Mouse (Mus musculus): ENCODE measurements around the gene Gli1.

The Gli1 gene

GRCm38 (mm10) chr10:127341891-127342639 lies at the start of gene Gli1:
Gene Gli1 (minus strand): TSS chr10:127341974.
- in situ Hi-C loops (cut with MboI; ENCODE audit: low pct_unique_long_range_greater_than_20kb in 1 of 2, low sequenced_read_pairs in 2 of 2, unreplicated experiment in 1 of 2), result no loop called here

GRCm38 (mm10) chr10:127381743-127382134 lies 40.0 kb upstream of the Gli1 start:
- in situ Hi-C loops (cut with MboI; ENCODE audit: low pct_unique_long_range_greater_than_20kb in 1 of 2, low sequenced_read_pairs in 2 of 2, unreplicated experiment in 1 of 2), result no loop called here

- in situ Hi-C loops (cut with MboI; ENCODE audit: low pct_unique_long_range_greater_than_20kb in 1 of 2, low sequenced_read_pairs in 2 of 2, unreplicated experiment in 1 of 2), result no loop called here
These were observed 39.3 kb upstream of the Gli1 start for GRCm38 (mm10) chr10:127380767-127381742.

- in situ Hi-C loops (cut with MboI; ENCODE audit: low pct_unique_long_range_greater_than_20kb in 1 of 2, low sequenced_read_pairs in 2 of 2, unreplicated experiment in 1 of 2), result no loop called here
These were observed 38.5 kb upstream of the Gli1 start, which contains the start of gene R3hdm2 for GRCm38 (mm10) chr10:127380251-127380691. Gene R3hdm2 (plus strand): TSS chr10:127380327.

- in situ Hi-C loops (cut with MboI; ENCODE audit: low pct_unique_long_range_greater_than_20kb in 1 of 2, low sequenced_read_pairs in 2 of 2, unreplicated experiment in 1 of 2), result no loop called here
These were observed 37.9 kb upstream of the Gli1 start for GRCm38 (mm10) chr10:127379654-127380053.

GRCm38 (mm10) chr10:127377700-127378099 lies 35.9 kb upstream of the Gli1 start:
- in situ Hi-C loops (cut with MboI; ENCODE audit: low pct_unique_long_range_greater_than_20kb in 1 of 2, low sequenced_read_pairs in 2 of 2, unreplicated experiment in 1 of 2), result no loop called here

- in situ Hi-C loops (cut with MboI; ENCODE audit: low pct_unique_long_range_greater_than_20kb in 1 of 2, low sequenced_read_pairs in 2 of 2, unreplicated experiment in 1 of 2), result no loop called here
These were observed 29.2 kb upstream of the Gli1 start for GRCm38 (mm10) chr10:127371023-127371422.

GRCm38 (mm10) chr10:127369834-127370820 lies 28.4 kb upstream of the Gli1 start, which contains the start of gene Inhbc:
Gene Inhbc (minus strand): TSS chr10:127370431.
- in situ Hi-C loops (cut with MboI; ENCODE audit: low pct_unique_long_range_greater_than_20kb in 1 of 2, low sequenced_read_pairs in 2 of 2, unreplicated experiment in 1 of 2), result no loop called here

GRCm38 (mm10) chr10:127368273-127368672 lies 26.5 kb upstream of the Gli1 start:
- in situ Hi-C loops (cut with MboI; ENCODE audit: low pct_unique_long_range_greater_than_20kb in 1 of 2, low sequenced_read_pairs in 2 of 2, unreplicated experiment in 1 of 2), result no loop called here

GRCm38 (mm10) chr10:127367116-127367515 lies 25.3 kb upstream of the Gli1 start:
- in situ Hi-C loops (cut with MboI; ENCODE audit: low pct_unique_long_range_greater_than_20kb in 1 of 2, low sequenced_read_pairs in 2 of 2, unreplicated experiment in 1 of 2), result no loop called here

GRCm38 (mm10) chr10:127360714-127361113 lies 18.9 kb upstream of the Gli1 start:
- in situ Hi-C loops (cut with MboI; ENCODE audit: low pct_unique_long_range_greater_than_20kb in 1 of 2, low sequenced_read_pairs in 2 of 2, unreplicated experiment in 1 of 2), result no loop called here

- in situ Hi-C loops (cut with MboI; ENCODE audit: low pct_unique_long_range_greater_than_20kb in 1 of 2, low sequenced_read_pairs in 2 of 2, unreplicated experiment in 1 of 2), result no loop called here
These were observed 13.6 kb upstream of the Gli1 start for GRCm38 (mm10) chr10:127355336-127355735.

GRCm38 (mm10) chr10:127353909-127354895 lies 12.4 kb upstream of the Gli1 start, which contains the start of gene Inhbe:
Gene Inhbe (minus strand): TSS chr10:127354411.
- in situ Hi-C loops (cut with MboI; ENCODE audit: low pct_unique_long_range_greater_than_20kb in 1 of 2, low sequenced_read_pairs in 2 of 2, unreplicated experiment in 1 of 2), result no loop called here

- in situ Hi-C loops (cut with MboI; ENCODE audit: low pct_unique_long_range_greater_than_20kb in 1 of 2, low sequenced_read_pairs in 2 of 2, unreplicated experiment in 1 of 2), result no loop called here
These were observed 11.0 kb upstream of the Gli1 start for GRCm38 (mm10) chr10:127352766-127353165.

GRCm38 (mm10) chr10:127352187-127352586 lies 10.4 kb upstream of the Gli1 start:
- in situ Hi-C loops (cut with MboI; ENCODE audit: low pct_unique_long_range_greater_than_20kb in 1 of 2, low sequenced_read_pairs in 2 of 2, unreplicated experiment in 1 of 2), result no loop called here

- in situ Hi-C loops (cut with MboI; ENCODE audit: low pct_unique_long_range_greater_than_20kb in 1 of 2, low sequenced_read_pairs in 2 of 2, unreplicated experiment in 1 of 2), result no loop called here
These were observed 9.9 kb upstream of the Gli1 start for GRCm38 (mm10) chr10:127351719-127352118.

- in situ Hi-C loops (cut with MboI; ENCODE audit: low pct_unique_long_range_greater_than_20kb in 1 of 2, low sequenced_read_pairs in 2 of 2, unreplicated experiment in 1 of 2), result no loop called here
These were observed 9.5 kb upstream of the Gli1 start for GRCm38 (mm10) chr10:127351285-127351595.

Data from mouse embryonic stem cell (cell line).